ENCODE assay signal across 12 mouse cellular contexts in genomic region chr10:87862899-87863298, GRCm38 (mm10). TPM values are rescaled to one million over a fixed set of nuclear protein-coding genes. Genes with fewer than 3 reads are reported as not detected.
DNase-seq lines count a peak whose midpoint lies in the region; ATAC-seq lines count a peak whose summit lies in the region.
"Had no signal": no experiment of that assay in that cellular context is flagged by ENCODE, and none has a peak within 500 bp of the region (broad histone marks: within the 10 kb centered on the region; RNA-seq: fewer than 3 reads in every experiment).

No protein-coding gene starts in this region.

- peak; percentile 67 for DNase-seq in adrenal gland, postnatal 14 days
- DNase-seq in adrenal gland, postnatal 4 days (ENCODE audit: low spot score in 2 of 2) = no peak
- DNase-seq in neural tube, embryonic 10.5 days (ENCODE audit: extremely low spot score, low spot score) = no peak
- no peak for DNase-seq in spleen, postnatal 14 days (ENCODE audit: low spot score in 2 of 2)
- no peak for DNase-seq in layer of hippocampus, adult 9-10 months (ENCODE audit: low spot score)
- DNase-seq: B cell, adult 2 months had no signal

- no peak for ATAC-seq in neural tube, embryonic 13.5 days (ENCODE audit: low read depth)
- ATAC-seq in heart, embryonic 14.5 days (ENCODE audit: insufficient number of reproducible peaks, insufficient read depth, low FRiP score, low read depth) = no peak
- no peak for ATAC-seq in neural tube, embryonic 15.5 days (ENCODE audit: low FRiP score)
- ATAC-seq: lung, postnatal 0 days had no signal

- no peak overlapping the region for H3K4me3 ChIP-seq in neural tube, embryonic 13.5 days
- H3K4me3 ChIP-seq in heart, embryonic 14.5 days (ENCODE audit: control insufficient read depth in 1 of 2, insufficient read depth in 1 of 2, low read depth in 1 of 2, low read length in 2 of 2) = no peak overlapping the region
- H3K4me3 ChIP-seq in neural tube, embryonic 15.5 days (replicated peaks) = no peak overlapping the region
- H3K4me3 ChIP-seq: hindbrain, embryonic 13.5 days; myocyte had no signal

- peaks cover 42% of the 10 kb centered on the region for H3K4me1 ChIP-seq in neural tube, embryonic 13.5 days (replicated peaks)
- peaks cover 5 to 23% of the 10 kb centered on the region in 2 experiments for H3K4me1 ChIP-seq in heart, embryonic 14.5 days (ENCODE audit: control insufficient read depth in 2 of 2, insufficient read depth in 2 of 2, low read length in 2 of 2)
- H3K4me1 ChIP-seq in neural tube, embryonic 15.5 days = peaks cover 30% of the 10 kb centered on the region

- H3K9me3 ChIP-seq in neural tube, embryonic 13.5 days = no peaks in the 10 kb centered on the region
- no peaks in the 10 kb centered on the region for H3K9me3 ChIP-seq in heart, embryonic 14.5 days (ENCODE audit: control insufficient read depth, low read length)
- no peaks in the 10 kb centered on the region for H3K9me3 ChIP-seq in neural tube, embryonic 15.5 days (replicated peaks)
- H3K9me3 ChIP-seq: hindbrain, embryonic 13.5 days had no signal

- peaks cover 12% of the 10 kb centered on the region for H3K27me3 ChIP-seq in neural tube, embryonic 13.5 days
- no peaks in the 10 kb centered on the region for H3K27me3 ChIP-seq in heart, embryonic 14.5 days (ENCODE audit: control insufficient read depth, insufficient read depth, low read length)
- H3K27me3 ChIP-seq in neural tube, embryonic 15.5 days (replicated peaks) = no peaks in the 10 kb centered on the region

- no peak overlapping the region for H3K27ac ChIP-seq in neural tube, embryonic 13.5 days (replicated peaks)
- no peak overlapping the region for H3K27ac ChIP-seq in heart, embryonic 14.5 days (replicated peaks in 1 of 2; ENCODE audit: control insufficient read depth in 1 of 2, insufficient read depth in 1 of 2, low read depth in 2 of 2, low read length in 2 of 2)
- no peak overlapping the region for H3K27ac ChIP-seq in neural tube, embryonic 15.5 days (replicated peaks)
- H3K27ac ChIP-seq: hindbrain, embryonic 13.5 days had no signal

- H3K4me2 ChIP-seq in neural tube, embryonic 13.5 days = peak overlapping the region; percentile 20; the same call in 1 of the 2 replicates
- H3K4me2 ChIP-seq in heart, embryonic 14.5 days (ENCODE audit: low read length) = 0 out of 2 replicates have a peak overlapping the region, but pooled peaks have one; percentile 7
- peak overlapping the region; percentile 2; the same call in 1 of the 2 replicates for H3K4me2 ChIP-seq in neural tube, embryonic 15.5 days
- H3K4me2 ChIP-seq: hindbrain, embryonic 13.5 days had no signal

- H3K36me3 ChIP-seq in neural tube, embryonic 13.5 days = no peaks in the 10 kb centered on the region
- peaks cover 19% of the 10 kb centered on the region for H3K36me3 ChIP-seq in heart, embryonic 14.5 days (ENCODE audit: control insufficient read depth, insufficient read depth, low read length)
- H3K36me3 ChIP-seq in neural tube, embryonic 15.5 days = no peaks in the 10 kb centered on the region
- H3K36me3 ChIP-seq: hindbrain, embryonic 13.5 days had no signal

- WGBS in neural tube, embryonic 13.5 days = 63% methylated on average over 7 of the region's 7 CpGs
- WGBS in heart, embryonic 14.5 days = 49% methylated on average over 7 of the region's 7 CpGs
- 67% methylated on average over 7 of the region's 7 CpGs for WGBS in neural tube, embryonic 15.5 days

- H3K9ac ChIP-seq in neural tube, embryonic 13.5 days = no peak overlapping the region
- no peak overlapping the region for H3K9ac ChIP-seq in heart, embryonic 14.5 days (ENCODE audit: low read length)
- no peak overlapping the region for H3K9ac ChIP-seq in neural tube, embryonic 15.5 days (replicated peaks)
- H3K9ac ChIP-seq: hindbrain, embryonic 13.5 days had no signal

RNA-seq across cellular contexts. Expression of gene Igf1, which starts 4.8 kb away (rescaled TPM):
- total RNA-seq in adrenal gland, postnatal 14 days (2021) = 23.4 and 112 TPM in 2 replicates
- total RNA-seq in adrenal gland, postnatal 4 days (2021) = 10 to 100 TPM; 46.1 to 62.4 TPM
- polyA plus RNA-seq in neural tube, embryonic 13.5 days (2015; fragmentation: Nextera tagmentation; extraction: Ambion mirVana) = 19.9 and 25.7 TPM in 2 replicates
- polyA plus RNA-seq in heart, embryonic 14.5 days (2014; fragmentation: Nextera tagmentation; extraction: Ambion mirVana) = 37.1 and 46.9 TPM in 2 replicates
- polyA plus RNA-seq in neural tube, embryonic 15.5 days (2015; fragmentation: Nextera tagmentation; extraction: Ambion mirVana) = 24.7 and 29.6 TPM in 2 replicates
